Mouse (Mus musculus) hindbrain, embryonic 10.5 days (tissue): ENCODE measurements around the gene Stard3. TPM values are rescaled to one million over a fixed set of nuclear protein-coding genes. Genes with fewer than 3 reads are reported as not detected.
A peak's percentile ranks its signal among the peaks of the same experiment; 100 is the strongest.

Source experiments
- DNase-seq: peaks from one replicate; pipeline ENCODE4 v3.0.0-alpha.2; 2017; ENCODE audit warnings: low spot score
- H3K27ac ChIP-seq: fragments of 300-500 bp; sonication (generic); 2 replicates; pipeline ENCODE4 v1.5.1; 2016; ENCODE audit warnings: mild to moderate bottlenecking, moderate library complexity
- H3K27me3 ChIP-seq: fragments of 300-500 bp; sonication (generic); 2 replicates; pipeline ENCODE4 v1.6.1; 2016; ENCODE audit warnings: mild to moderate bottlenecking; ENCODE audit not compliant: poor library complexity, insufficient read depth, severe bottlenecking
- H3K36me3 ChIP-seq: fragments of 300-500 bp; sonication (generic); 2 replicates; pipeline ENCODE4 v1.6.1; 2016; ENCODE audit warnings: mild to moderate bottlenecking, moderate library complexity
- H3K4me1 ChIP-seq: fragments of 300-500 bp; sonication (generic); replicated peaks from 2 replicates; pipeline ENCODE4 v1.6.1; 2016; ENCODE audit warnings: mild to moderate bottlenecking
- H3K4me3 ChIP-seq: fragments of 300-500 bp; sonication (generic); 2 replicates; pipeline ENCODE4 v1.5.1; 2016; ENCODE audit warnings: mild to moderate bottlenecking, moderate library complexity
- H3K9me3 ChIP-seq: fragments of 300-500 bp; sonication (generic); 2 replicates; pipeline ENCODE4 v1.6.1; 2016; ENCODE audit warnings: mild to moderate bottlenecking, moderate library complexity
- WGBS: fragments of 180-500 bp; shearing (Covaris S2); methylation state at CpG from one replicate; pipeline ENCODE4 v1.1.7; 2016; 5-methylcytosine and 5-hydroxymethylcytosine counted together
- polyA plus RNA-seq: library from polyadenylated mRNA; unstranded; fragments of >200 nt; fragmentation: Nextera tagmentation; extraction: Ambion mirVana; gene quantifications from 2 replicates; pipeline ENCODE4 v1.2.1, GENCODE M21; 2016

The Stard3 gene
- polyA plus RNA-seq, 1 experiment from 2014 or later = 57.8 TPM

- no peak overlapping the region for H3K4me3 ChIP-seq
- H3K27ac ChIP-seq = no peak overlapping the region; the same call in 1 of the 2 replicates
- H3K36me3 ChIP-seq = no peaks in the 10 kb centered on the region
- peaks cover 55% of the 10 kb centered on the region for H3K4me1 ChIP-seq
- DNase-seq = peak; percentile 52
- 23% methylated on average over 9 of the region's 9 CpGs for WGBS
- H3K9me3 ChIP-seq = no peaks in the 10 kb centered on the region
- H3K27me3 ChIP-seq = peaks cover 91% of the 10 kb centered on the region
Observed at GRCm38 (mm10) chr11:98389221-98389780, 31.1 kb downstream of the Stard3 start.

DNA sequence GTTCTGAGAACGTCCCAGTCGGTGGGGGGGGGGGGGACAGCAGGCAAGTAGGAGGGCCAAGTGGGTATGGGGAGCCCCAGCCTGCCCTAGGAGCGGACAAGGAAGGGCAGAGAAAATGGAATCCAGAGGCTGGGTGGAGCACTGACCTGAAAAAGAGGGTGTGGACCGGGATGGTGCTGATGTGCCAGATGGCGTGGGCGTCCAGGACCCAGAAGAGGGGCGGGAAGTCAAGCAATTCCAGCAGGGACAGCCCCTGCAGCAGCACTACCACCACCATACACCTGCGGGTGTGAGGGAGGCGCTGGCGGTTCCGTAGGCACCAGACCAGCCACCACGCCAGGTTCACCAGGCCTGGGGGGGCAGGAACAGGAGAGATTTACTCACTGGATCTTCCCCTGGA is 32.0 kb downstream of the Stard3 start:
- no peaks in the 10 kb centered on the region for H3K36me3 ChIP-seq
- H3K4me3 ChIP-seq = no peak overlapping the region
- peaks cover 54% of the 10 kb centered on the region for H3K4me1 ChIP-seq
- DNase-seq = no peak
- no peak overlapping the region for H3K27ac ChIP-seq
- H3K9me3 ChIP-seq = no peaks in the 10 kb centered on the region
- H3K27me3 ChIP-seq = peaks cover 83% of the 10 kb centered on the region
- WGBS = 70% methylated on average over 12 of the region's 12 CpGs

- WGBS = 15% methylated on average over 8 of the region's 8 CpGs
- no peaks in the 10 kb centered on the region for H3K9me3 ChIP-seq
- H3K36me3 ChIP-seq = no peaks in the 10 kb centered on the region
- no peak overlapping the region for H3K27ac ChIP-seq
- no peak for DNase-seq
- peaks cover 47% of the 10 kb centered on the region for H3K4me1 ChIP-seq
- H3K4me3 ChIP-seq = no peak overlapping the region
- H3K27me3 ChIP-seq = peaks cover 64% of the 10 kb centered on the region
Observed at GRCm38 (mm10) chr11:98392034-98392433, 33.9 kb downstream of the Stard3 start.

GRCm38 (mm10) chr11:98392645-98393044 is 34.5 kb downstream of the Stard3 start:
- H3K27me3 ChIP-seq = peaks cover 58% of the 10 kb centered on the region

GRCm38 (mm10) chr11:98393317-98393716 is 35.1 kb downstream of the Stard3 start:
- WGBS = 71% methylated on average over 6 of the region's 6 CpGs
- no peak overlapping the region for H3K4me3 ChIP-seq
- peaks cover 51% of the 10 kb centered on the region for H3K27me3 ChIP-seq
- H3K36me3 ChIP-seq = no peaks in the 10 kb centered on the region
- peak overlapping the region; percentile 45; the same call in 1 of the 2 replicates for H3K27ac ChIP-seq
- no peaks in the 10 kb centered on the region for H3K9me3 ChIP-seq
- no peak for DNase-seq
- peaks cover 36% of the 10 kb centered on the region for H3K4me1 ChIP-seq

More at GRCm38 (mm10) chr11:98392645-98393044, 34.5 kb downstream of the Stard3 start:
- peaks cover 43% of the 10 kb centered on the region for H3K4me1 ChIP-seq
- peak overlapping the region; percentile 47; the same call in 1 of the 2 replicates for H3K27ac ChIP-seq
- DNase-seq = no peak
- no peaks in the 10 kb centered on the region for H3K36me3 ChIP-seq
- WGBS = 50% methylated on average over 4 of the region's 4 CpGs
- H3K4me3 ChIP-seq = no peak overlapping the region
- no peaks in the 10 kb centered on the region for H3K9me3 ChIP-seq

- Histone ChIP-seq H3K27ac (no peak overlapping the region), H3K9me3 (no peaks in the 10 kb centered on the region), H3K27me3 (peaks cover 41% of the 10 kb centered on the region), H3K4me1 (peaks cover 27% of the 10 kb centered on the region), H3K4me3 (no peak overlapping the region), H3K36me3 (no peaks in the 10 kb centered on the region)
- 57% methylated on average over 6 of the region's 6 CpGs for WGBS
- DNase-seq = no peak
Observed at GRCm38 (mm10) chr11:98394301-98394700, 36.1 kb downstream of the Stard3 start.

DNA sequence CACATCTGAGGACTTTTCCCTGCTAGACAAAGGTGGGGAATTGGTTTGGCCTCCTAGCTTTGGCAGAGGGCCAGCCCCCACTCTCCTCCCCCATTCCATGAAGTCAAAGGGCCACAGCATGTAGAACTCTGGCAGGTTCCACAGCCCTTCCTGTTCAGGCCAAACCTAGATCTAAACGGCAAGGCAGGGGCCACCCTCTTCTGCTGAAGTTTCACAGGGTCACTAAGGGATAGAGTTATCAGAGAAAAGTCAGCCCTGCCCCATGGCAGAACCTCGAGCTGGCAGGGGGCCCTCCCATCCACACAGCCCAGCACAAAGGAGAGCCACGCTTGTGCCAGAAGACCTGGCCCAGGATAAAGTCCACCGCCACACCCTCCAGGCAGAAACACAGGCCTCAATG is 36.9 kb downstream of the Stard3 start:
- 66% methylated on average over 4 of the region's 4 CpGs for WGBS
- peaks cover 32% of the 10 kb centered on the region for H3K4me1 ChIP-seq
- DNase-seq = no peak
- H3K27me3 ChIP-seq = peaks cover 35% of the 10 kb centered on the region
- no peak overlapping the region for H3K4me3 ChIP-seq
- H3K27ac ChIP-seq = no peak overlapping the region
- H3K36me3 ChIP-seq = no peaks in the 10 kb centered on the region
- no peaks in the 10 kb centered on the region for H3K9me3 ChIP-seq

- peaks cover 29% of the 10 kb centered on the region for H3K4me1 ChIP-seq
- peaks cover 6% of the 10 kb centered on the region for H3K27me3 ChIP-seq
- no peak overlapping the region for H3K4me3 ChIP-seq
- DNase-seq = no peak
- H3K27ac ChIP-seq = no peak overlapping the region
- H3K9me3 ChIP-seq = no peaks in the 10 kb centered on the region
- WGBS = 91% methylated on average over 7 of the region's 7 CpGs
- no peaks in the 10 kb centered on the region for H3K36me3 ChIP-seq
Observed at GRCm38 (mm10) chr11:98397946-98398345, 39.8 kb downstream of the Stard3 start.

DNA sequence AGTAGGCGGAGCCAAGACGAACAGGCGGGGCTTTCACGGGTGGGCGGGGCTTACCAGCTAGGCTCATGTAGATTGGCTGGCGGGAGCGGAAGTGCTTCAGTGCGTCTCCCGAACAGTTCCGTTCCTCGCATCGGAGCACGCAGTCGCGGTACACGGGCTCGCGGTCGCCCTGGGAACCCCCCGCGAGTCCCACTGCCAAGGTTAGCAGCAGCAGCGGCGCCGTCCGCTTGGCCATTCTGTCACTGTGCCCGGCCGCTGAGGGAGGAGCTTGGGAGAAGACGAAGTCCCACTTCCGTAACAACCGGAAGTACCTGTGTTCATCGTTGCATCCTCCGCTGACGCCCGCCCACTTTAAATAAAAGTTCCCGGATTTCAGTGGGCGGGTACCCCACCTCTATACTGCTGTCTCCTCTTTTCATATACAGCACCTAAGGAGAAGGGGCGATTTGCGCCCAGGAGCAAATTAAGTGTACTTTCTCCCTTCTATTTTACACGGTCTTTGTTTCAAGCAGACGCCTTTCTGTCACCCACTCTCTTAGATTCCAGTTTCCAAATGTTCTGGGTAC is 42.1 kb downstream of the Stard3 start, which contains the start of gene Pgap3:
Gene Pgap3, minus strand, starts transcription at position 330 of the 566 bp plus-strand sequence.
- H3K4me3 ChIP-seq = peak within 1 kb of the TSS; percentile 71
- no peaks in the 10 kb centered on the region; the same call in 1 of the 2 replicates for H3K27me3 ChIP-seq
- peak within 1 kb of the TSS; percentile 97 for H3K27ac ChIP-seq
- no peaks in the 10 kb centered on the region for H3K36me3 ChIP-seq
- peak; percentile 92 for DNase-seq
- no peaks in the 10 kb centered on the region for H3K9me3 ChIP-seq
- peaks cover 20% of the 10 kb centered on the region for H3K4me1 ChIP-seq
- WGBS = under 1% methylated on average over 40 of the region's 40 CpGs

- DNase-seq = no peak
- H3K27ac ChIP-seq = peak overlapping the region; percentile 97
Observed at GRCm38 (mm10) chr11:98400816-98401215, 42.6 kb downstream of the Stard3 start.

DNA sequence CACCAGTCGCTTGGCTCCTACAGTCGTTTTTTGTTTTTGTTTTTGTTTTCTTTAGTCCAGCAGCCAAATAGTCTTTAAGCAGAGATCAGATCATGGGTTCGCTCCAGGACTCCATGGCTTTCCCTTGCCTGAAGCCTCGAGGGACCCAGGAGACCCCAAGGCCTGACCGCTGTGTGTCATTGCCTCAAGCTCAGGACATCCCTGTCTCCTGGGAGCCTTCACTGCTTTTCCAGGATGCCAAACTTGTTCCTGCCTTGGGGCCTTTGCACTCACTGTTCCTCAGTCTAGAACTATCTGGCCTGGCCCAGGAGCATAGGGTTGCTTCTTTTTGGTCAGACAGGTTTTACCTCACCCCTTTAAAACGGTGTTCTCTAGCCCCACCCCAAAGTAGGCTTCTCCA is 48.5 kb downstream of the Stard3 start:
- Histone ChIP-seq H3K9me3 (no peaks in the 10 kb centered on the region), H3K4me1 (peaks cover 21% of the 10 kb centered on the region)

More at GRCm38 (mm10) chr11:98400816-98401215, 42.6 kb downstream of the Stard3 start:
- Histone ChIP-seq H3K9me3 (no peaks in the 10 kb centered on the region), H3K4me3 (peak overlapping the region; percentile 71), H3K4me1 (peaks cover 20% of the 10 kb centered on the region), H3K27me3 (no peaks in the 10 kb centered on the region; the same call in 1 of the 2 replicates), H3K36me3 (no peaks in the 10 kb centered on the region)
- WGBS = 59% methylated on average over 3 of the region's 3 CpGs

GRCm38 (mm10) chr11:98408872-98409271 is 50.7 kb downstream of the Stard3 start:
- H3K27me3 ChIP-seq = peaks cover 39% of the 10 kb centered on the region
- H3K4me3 ChIP-seq = peak overlapping the region; percentile 27
- WGBS = 37% methylated on average over 8 of the region's 8 CpGs

More for the DNA sequence above, 48.5 kb downstream of the Stard3 start:
- DNase-seq = no peak
- 73% methylated on average over 6 of the region's 6 CpGs for WGBS
- H3K4me3 ChIP-seq = no peak overlapping the region
- no peak overlapping the region for H3K27ac ChIP-seq
- peaks cover 23% of the 10 kb centered on the region for H3K27me3 ChIP-seq
- no peaks in the 10 kb centered on the region for H3K36me3 ChIP-seq

DNA sequence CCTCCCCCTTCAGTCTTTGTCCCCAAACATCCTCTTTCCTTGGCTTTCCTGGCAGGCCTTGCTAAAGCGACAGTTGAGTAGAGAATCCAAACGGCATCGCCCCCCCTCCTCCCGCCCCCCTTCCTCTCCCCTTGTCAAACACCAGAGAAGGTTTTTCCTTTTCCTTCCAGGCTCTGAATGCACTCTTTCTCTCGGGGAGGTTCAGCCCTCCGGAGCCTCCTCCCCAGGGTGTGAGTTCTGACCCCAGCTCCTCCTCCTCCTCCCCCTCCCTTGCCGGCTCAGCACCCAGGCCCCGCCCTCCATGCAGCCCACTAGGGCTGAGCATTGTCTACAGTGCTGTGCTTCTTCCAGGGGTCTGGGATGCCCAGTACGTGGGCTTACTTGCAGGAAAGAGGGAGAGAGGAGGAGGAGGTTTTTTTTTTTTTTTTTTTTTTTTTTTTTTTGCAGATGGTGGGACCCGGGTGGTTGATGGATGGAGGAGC is 51.2 kb downstream of the Stard3 start:
- WGBS = under 1% methylated on average over 10 of the region's 10 CpGs
- H3K9me3 ChIP-seq = no peaks in the 10 kb centered on the region
- H3K4me3 ChIP-seq = peak overlapping the region; percentile 27
- H3K27me3 ChIP-seq = peaks cover 44% of the 10 kb centered on the region
- DNase-seq = peak; percentile 65
- peak overlapping the region; percentile 66 for H3K27ac ChIP-seq
- no peaks in the 10 kb centered on the region for H3K36me3 ChIP-seq
- peaks cover 49% of the 10 kb centered on the region for H3K4me1 ChIP-seq

More at GRCm38 (mm10) chr11:98408872-98409271, 50.7 kb downstream of the Stard3 start:
- Histone ChIP-seq H3K4me1 (peaks cover 44% of the 10 kb centered on the region), H3K27ac (peak overlapping the region; percentile 66), H3K36me3 (no peaks in the 10 kb centered on the region), H3K9me3 (no peaks in the 10 kb centered on the region)
- DNase-seq = no peak
